In the genomic region with DNA sequence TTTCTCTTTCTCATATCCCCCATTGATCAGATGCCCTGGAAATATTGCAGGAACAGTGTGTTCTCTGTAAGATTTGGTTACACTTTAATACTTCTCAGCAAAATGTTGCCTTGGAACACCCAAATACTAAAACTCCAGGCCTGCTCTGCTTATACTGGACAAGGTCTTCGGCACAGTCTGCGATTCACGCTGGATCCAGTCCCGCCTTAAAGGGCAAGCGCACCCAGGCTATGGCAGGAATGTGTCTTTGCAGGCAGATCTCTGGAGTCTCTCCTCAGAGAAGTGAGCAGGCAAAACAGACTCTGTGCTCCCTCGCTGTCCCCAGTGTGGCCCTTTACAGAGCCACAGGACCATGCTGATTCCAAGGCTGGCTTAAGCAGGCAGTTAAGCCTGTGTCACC, we compare ENCODE assay signal across 8 mouse cellular contexts.
DNase-seq lines count a peak whose midpoint lies in the region; ATAC-seq and TF ChIP-seq lines count a peak whose summit lies in the region.

No protein-coding gene starts in this region.

- TF ChIP-seq CTCF in heart, postnatal 0 days (IDR thresholded peaks at IDR 0.05; ENCODE audit: low read depth) = no peak
- no peak for TF ChIP-seq CTCF in liver, postnatal 0 days (IDR thresholded peaks at IDR 0.05; ENCODE audit: low read depth)

- H3K36me3 ChIP-seq in heart, postnatal 0 days (replicated peaks; ENCODE audit: control insufficient read depth, insufficient read depth, low read length) = no peaks in the 10 kb centered on the region
- H3K36me3 ChIP-seq in liver, postnatal 0 days (replicated peaks; ENCODE audit: insufficient read depth, low read length) = no peaks in the 10 kb centered on the region
- H3K36me3 ChIP-seq in midbrain, embryonic 14.5 days (ENCODE audit: control insufficient read depth, insufficient read depth, low read length) = no peaks in the 10 kb centered on the region

- no peaks in the 10 kb centered on the region for H3K27me3 ChIP-seq in heart, postnatal 0 days (ENCODE audit: control insufficient read depth, insufficient read depth, low read length)
- no peaks in the 10 kb centered on the region for H3K27me3 ChIP-seq in liver, postnatal 0 days (ENCODE audit: insufficient read depth, low read length)
- no peaks in the 10 kb centered on the region for H3K27me3 ChIP-seq in midbrain, embryonic 14.5 days (ENCODE audit: control insufficient read depth, insufficient read depth, low read length)

- H3K9ac ChIP-seq in heart, postnatal 0 days (replicated peaks; ENCODE audit: low read depth, low read length) = no peak overlapping the region
- no peak overlapping the region for H3K9ac ChIP-seq in liver, postnatal 0 days (replicated peaks)
- no peak overlapping the region for H3K9ac ChIP-seq in midbrain, embryonic 14.5 days (replicated peaks; ENCODE audit: low read length)

- H3K4me2 ChIP-seq in heart, postnatal 0 days (ENCODE audit: low read depth, low read length) = peak overlapping the region; percentile 21; the same call in 1 of the 2 replicates
- H3K4me2 ChIP-seq in liver, postnatal 0 days (ENCODE audit: low read depth, low read length) = no peak overlapping the region
- H3K4me2 ChIP-seq in midbrain, embryonic 14.5 days (ENCODE audit: low read length) = no peak overlapping the region

- no peaks in the 10 kb centered on the region for H3K9me3 ChIP-seq in heart, postnatal 0 days (replicated peaks; ENCODE audit: control insufficient read depth, low read length)
- H3K9me3 ChIP-seq in liver, postnatal 0 days (ENCODE audit: low read length) = no peaks in the 10 kb centered on the region
- no peaks in the 10 kb centered on the region for H3K9me3 ChIP-seq in midbrain, embryonic 14.5 days (ENCODE audit: control insufficient read depth, low read length)

- DNase-seq in ovary, adult 18-20 months (ENCODE audit: low spot score) = peak; percentile 48
- no peak for DNase-seq in ovary, postnatal 14 days (ENCODE audit: low spot score)
- peak; percentile 39 for DNase-seq in heart, postnatal 0 days (ENCODE audit: low spot score)
- DNase-seq in liver, postnatal 0 days = no peak
- no peak for DNase-seq in thymus, postnatal 36 days
- DNase-seq in layer of hippocampus, postnatal 25 days (ENCODE audit: extremely low spot score in 1 of 2, low spot score in 1 of 2) = no peak
- DNase-seq in midbrain, embryonic 14.5 days = no peak

- no peak overlapping the region for H3K4me3 ChIP-seq in heart, postnatal 0 days (ENCODE audit: low read depth, low read length)
- H3K4me3 ChIP-seq in liver, postnatal 0 days (ENCODE audit: low read depth, low read length) = no peak overlapping the region
- H3K4me3 ChIP-seq in midbrain, embryonic 14.5 days (replicated peaks; ENCODE audit: low read depth, low read length) = no peak overlapping the region

- WGBS in heart, postnatal 0 days = 15% methylated on average over 6 of the region's 6 CpGs
- 50% methylated on average over 6 of the region's 6 CpGs for WGBS in liver, postnatal 0 days (ENCODE audit: insufficient replicate concordance)
- 66% methylated on average over 6 of the region's 6 CpGs for WGBS in midbrain, embryonic 14.5 days

- H3K4me1 ChIP-seq in heart, postnatal 0 days (ENCODE audit: control insufficient read depth, insufficient read depth) = peaks cover 7% of the 10 kb centered on the region; the same call in 1 of the 2 replicates
- H3K4me1 ChIP-seq in liver, postnatal 0 days (ENCODE audit: insufficient read depth) = no peaks in the 10 kb centered on the region
- H3K4me1 ChIP-seq in midbrain, embryonic 14.5 days (ENCODE audit: control insufficient read depth, insufficient read depth, low read length) = no peaks in the 10 kb centered on the region

- peak; percentile 79 for ATAC-seq in heart, postnatal 0 days (ENCODE audit: insufficient read depth, low read depth)
- no peak for ATAC-seq in liver, postnatal 0 days
- no peak for ATAC-seq in monocyte, adult 5-6 weeks (replicated peaks; ENCODE audit: insufficient number of reproducible peaks, low FRiP score, low TSS enrichment, poor library complexity, severe bottlenecking)
- ATAC-seq in midbrain, embryonic 14.5 days (ENCODE audit: low FRiP score, low TSS enrichment) = no peak

- H3K27ac ChIP-seq in heart, postnatal 0 days (ENCODE audit: low read depth) = peak overlapping the region; percentile 63
- H3K27ac ChIP-seq in liver, postnatal 0 days (ENCODE audit: low read depth) = 0 out of 2 replicates have a peak overlapping the region, but pooled peaks have one; percentile 13
- H3K27ac ChIP-seq in midbrain, embryonic 14.5 days (replicated peaks; ENCODE audit: low read depth, low read length) = no peak overlapping the region

- TF ChIP-seq EP300 in heart, postnatal 0 days (IDR thresholded peaks at IDR 0.05; ENCODE audit: low read depth) = no peak
- TF ChIP-seq EP300 in liver, postnatal 0 days (IDR thresholded peaks at IDR 0.05; ENCODE audit: low read depth) = no peak

Comparison
In these comparisons a context has a peak if more than half of its experiments do, and no peak if none do; other contexts are left out.
1. DNase-seq: peak in ovary, adult 18-20 months (single experiment) and heart, postnatal 0 days (single experiment); none in ovary, postnatal 14 days (single experiment), liver, postnatal 0 days (single experiment), thymus, postnatal 36 days (0 of 2), layer of hippocampus, postnatal 25 days (0 of 2) and midbrain, embryonic 14.5 days (single experiment).